Mouse (Mus musculus) cortical plate, adult 2 months (tissue): Measurements from ENCODE around the gene Gpr176. TPM values are rescaled to one million over a fixed set of nuclear protein-coding genes. Genes with fewer than 3 reads are reported as not detected.

Experiments
- H3K27ac ChIP-seq: fragments of 200-500 bp; 2 replicates; pipeline ENCODE4 v1.5.1; 2012; ENCODE audit warnings: low read length, control low read depth, inconsistent platforms; ENCODE audit not compliant: insufficient read depth
- H3K4me1 ChIP-seq: fragments of 200-500 bp; 2 replicates; pipeline ENCODE4 v1.6.1; 2011; ENCODE audit warnings: low read length; ENCODE audit not compliant: control insufficient read depth, insufficient read depth
- H3K4me3 ChIP-seq: fragments of 200-500 bp; 2 replicates; pipeline ENCODE4 v1.5.1; 2011; ENCODE audit warnings: mild to moderate bottlenecking, low read length, control low read depth; ENCODE audit not compliant: insufficient read depth
- CTCF ChIP-seq: fragments of 200-500 bp; IDR thresholded peaks from 2 replicates; pipeline ENCODE4 v1.5.1; 2011; ENCODE audit warnings: mild to moderate bottlenecking, control low read depth, low read length; ENCODE audit not compliant: insufficient read depth; ENCODE audit errors: extremely low read depth
- POLR2A ChIP-seq: fragments of 200-500 bp; IDR thresholded peaks from 2 replicates; pipeline ENCODE4 v1.6.1; 2011; ENCODE audit warnings: mild to moderate bottlenecking, low read length, control low read depth; ENCODE audit not compliant: insufficient read depth; ENCODE audit errors: extremely low read depth
- polyA plus RNA-seq: library from polyadenylated mRNA; depleted of rRNA; stranded (reverse); fragments of >200 nt; gene quantifications from 2 replicates; pipeline ENCODE4 v1.2.3, GENCODE M21; 2012

The Gpr176 gene
- polyA plus RNA-seq, 1 experiment = 4.1 TPM

- no peak overlapping the region for H3K4me3 ChIP-seq
- TF ChIP-seq POLR2A = no peak
- TF ChIP-seq CTCF = no peak
- H3K27ac ChIP-seq = no peak overlapping the region
- no peaks in the 10 kb centered on the region for H3K4me1 ChIP-seq
Measured at GRCm38 (mm10) chr2:118288326-118289065, 84.7 kb downstream of the Gpr176 start.

DNA sequence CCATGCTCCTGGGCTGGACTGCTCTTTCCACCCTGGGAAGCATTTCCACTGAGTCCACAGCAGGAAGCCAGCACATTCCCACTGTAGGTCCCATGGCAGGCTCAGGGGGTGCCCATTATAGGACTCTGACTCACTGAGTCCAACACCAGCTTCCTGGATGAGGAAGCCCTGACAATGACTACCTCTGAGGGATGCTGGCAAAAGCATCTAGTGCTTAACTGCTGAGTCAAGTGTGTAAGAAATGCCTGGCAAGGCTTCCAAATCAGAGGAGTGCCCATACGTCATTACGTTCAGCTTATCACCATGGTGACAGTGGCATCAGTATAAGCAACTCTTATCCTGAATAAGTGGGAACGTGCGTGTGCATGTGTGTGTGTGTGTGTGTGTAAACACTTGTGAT lies 85.5 kb downstream of the Gpr176 start:
- Histone ChIP-seq H3K4me3 (no peak overlapping the region), H3K27ac (no peak overlapping the region), H3K4me1 (no peaks in the 10 kb centered on the region)
- TF ChIP-seq CTCF (no peak), POLR2A (no peak)

DNA sequence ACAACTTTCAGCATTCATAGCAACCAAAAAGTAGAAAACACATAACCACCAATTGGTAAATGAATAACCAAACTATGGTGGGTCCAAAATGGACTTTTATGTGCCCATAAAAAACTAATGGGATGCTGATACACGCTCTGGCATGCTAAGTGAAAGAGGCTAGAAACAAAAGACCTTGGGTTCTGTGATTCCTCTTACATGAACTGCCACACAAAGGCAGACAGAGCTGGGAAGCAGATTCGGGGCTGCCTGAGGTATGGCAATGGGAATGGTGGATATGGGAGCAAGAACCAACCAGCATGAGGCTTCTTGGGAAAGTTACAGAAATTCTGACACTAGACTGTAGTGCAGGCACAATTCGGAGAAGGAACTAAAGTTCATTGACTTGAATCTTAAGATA lies 90.8 kb downstream of the Gpr176 start:
- H3K4me1 ChIP-seq = no peaks in the 10 kb centered on the region
- no peak overlapping the region for H3K4me3 ChIP-seq
- no peak overlapping the region for H3K27ac ChIP-seq
- TF ChIP-seq POLR2A = no peak

- TF ChIP-seq CTCF = no peak
- H3K4me3 ChIP-seq = no peak overlapping the region
- no peak overlapping the region for H3K27ac ChIP-seq
- no peaks in the 10 kb centered on the region for H3K4me1 ChIP-seq
Measured at GRCm38 (mm10) chr2:118278249-118278648, 95.0 kb downstream of the Gpr176 start.

- Histone ChIP-seq H3K27ac (no peak overlapping the region), H3K4me1 (no peaks in the 10 kb centered on the region), H3K4me3 (no peak overlapping the region)
- TF ChIP-seq POLR2A = no peak
- no peak for TF ChIP-seq CTCF
Measured at GRCm38 (mm10) chr2:118271606-118272005, 101.6 kb downstream of the Gpr176 start.

- H3K4me1 ChIP-seq = no peaks in the 10 kb centered on the region
- TF ChIP-seq POLR2A (no peak), CTCF (no peak)
- H3K4me3 ChIP-seq = no peak overlapping the region
- no peak overlapping the region for H3K27ac ChIP-seq
Measured at GRCm38 (mm10) chr2:118270213-118270612, 103.0 kb downstream of the Gpr176 start.

- H3K27ac ChIP-seq = no peak overlapping the region
- H3K4me3 ChIP-seq = no peak overlapping the region
- no peaks in the 10 kb centered on the region for H3K4me1 ChIP-seq
- TF ChIP-seq POLR2A = no peak
- no peak for TF ChIP-seq CTCF
Measured at GRCm38 (mm10) chr2:118263914-118264201, 109.4 kb downstream of the Gpr176 start.

DNA sequence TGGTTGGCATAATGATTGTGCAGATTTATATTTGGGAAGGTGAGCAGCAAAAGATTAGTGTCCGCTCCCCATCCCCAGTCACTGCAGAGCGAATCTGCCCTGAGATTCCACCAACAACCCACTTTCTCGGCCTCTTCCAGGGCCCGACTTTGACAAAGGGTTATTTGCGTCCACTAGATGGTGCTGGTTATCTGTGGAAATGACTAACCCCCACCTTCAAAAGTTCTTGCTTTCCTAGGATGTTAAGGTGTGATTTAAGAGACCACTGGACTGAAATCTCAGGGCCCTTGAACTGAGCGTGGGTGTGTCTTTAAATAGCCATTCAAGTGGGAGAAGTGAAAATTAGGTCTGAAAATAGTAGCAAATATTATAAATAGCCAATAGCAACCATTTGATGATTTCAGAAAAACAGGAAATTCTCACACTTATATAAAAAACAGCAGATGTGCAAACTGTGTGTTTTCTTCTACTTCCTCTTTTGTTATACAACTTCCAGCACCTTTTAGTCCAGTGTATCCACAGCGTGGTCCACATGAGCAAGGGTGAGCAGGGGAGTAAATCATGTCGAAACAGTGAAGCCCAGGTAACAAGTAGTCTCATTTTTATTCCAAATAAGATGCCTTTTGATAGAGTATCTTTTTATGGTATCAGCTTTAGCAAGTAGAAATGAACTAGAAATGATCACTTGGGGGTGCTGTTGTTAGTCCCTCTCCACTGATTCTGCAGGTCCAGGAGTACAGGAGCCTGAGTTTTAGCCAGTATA lies 109.9 kb downstream of the Gpr176 start:
- TF ChIP-seq CTCF = peak; percentile 73
- TF ChIP-seq POLR2A = no peak
- no peak overlapping the region for H3K27ac ChIP-seq
- no peak overlapping the region for H3K4me3 ChIP-seq
- no peaks in the 10 kb centered on the region for H3K4me1 ChIP-seq

- Histone ChIP-seq H3K4me3 (no peak overlapping the region), H3K4me1 (no peaks in the 10 kb centered on the region)
- TF ChIP-seq CTCF (no peak), POLR2A (no peak)
Measured at GRCm38 (mm10) chr2:118262673-118263072, 110.5 kb downstream of the Gpr176 start.

GRCm38 (mm10) chr2:118259746-118260145 lies 113.5 kb downstream of the Gpr176 start:
- H3K4me3 ChIP-seq = no peak overlapping the region
- TF ChIP-seq CTCF = no peak
- TF ChIP-seq POLR2A = no peak
- H3K4me1 ChIP-seq = no peaks in the 10 kb centered on the region
- no peak overlapping the region for H3K27ac ChIP-seq

More at GRCm38 (mm10) chr2:118262673-118263072, 110.5 kb downstream of the Gpr176 start:
- H3K27ac ChIP-seq = no peak overlapping the region
